Mouse (Mus musculus) MEL (cell line): Measurements from ENCODE around the gene Lce3a.

Experiments
- CTCF ChIP-seq, 3 experiments: IDR thresholded peaks in 2 of 3; conservative IDR thresholded peaks in 1 of 3; 2 replicates each; pipeline ENCODE4 v1.5.1; 2011 to 2012; ENCODE audit warnings: low read length in 3 of 3, low read depth in 2 of 3, mild to moderate bottlenecking in 2 of 3, improper control_type of control experiment in 1 of 3, inconsistent platforms in 1 of 3, mixed read lengths in 1 of 3, moderate library complexity in 1 of 3; ENCODE audit not compliant: control insufficient read depth in 1 of 3, insufficient read depth in 1 of 3, poor library complexity in 1 of 3, severe bottlenecking in 1 of 3
- NELFE ChIP-seq: IDR thresholded peaks from 2 replicates; pipeline ENCODE4 v1.6.1; 2011; ENCODE audit warnings: low read depth, low read length, improper control_type of control experiment

DNA sequence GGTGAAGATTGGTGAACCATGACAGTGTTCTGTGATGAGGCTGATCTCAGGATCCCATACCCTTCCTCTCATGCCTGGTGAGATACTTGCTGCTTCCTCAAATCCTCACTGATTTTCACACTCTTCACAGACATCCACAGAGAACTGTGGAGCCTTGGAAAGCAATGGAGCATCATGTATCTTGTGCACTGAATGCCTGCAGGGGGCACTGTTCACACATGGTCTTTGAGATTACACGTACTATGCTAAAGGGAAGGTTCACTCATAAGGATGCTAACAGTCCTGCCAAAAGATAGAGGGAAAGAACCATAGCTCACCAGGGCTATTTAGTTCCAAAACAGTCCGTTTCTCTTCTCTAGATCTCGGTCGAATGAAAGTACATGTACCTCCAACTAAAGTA, 5.7 kb downstream of the Lce3a start:
- peak in 2 of 3 experiments; percentile 6 to 20; a peak in 1 of 6 replicates for TF ChIP-seq CTCF (IDR thresholded peaks at IDR 0.05 in 2 of 3, conservative IDR thresholded peaks at IDR 0.05 in 1 of 3; ENCODE audit: control insufficient read depth in 1 of 3, insufficient read depth in 1 of 3, low read depth in 2 of 3, low read length in 3 of 3, poor library complexity in 1 of 3, severe bottlenecking in 1 of 3)
- no peak for TF ChIP-seq NELFE
